Mouse (Mus musculus): Measurements from ENCODE around the gene Hist1h1a.

Hist1h1a gene

DNA sequence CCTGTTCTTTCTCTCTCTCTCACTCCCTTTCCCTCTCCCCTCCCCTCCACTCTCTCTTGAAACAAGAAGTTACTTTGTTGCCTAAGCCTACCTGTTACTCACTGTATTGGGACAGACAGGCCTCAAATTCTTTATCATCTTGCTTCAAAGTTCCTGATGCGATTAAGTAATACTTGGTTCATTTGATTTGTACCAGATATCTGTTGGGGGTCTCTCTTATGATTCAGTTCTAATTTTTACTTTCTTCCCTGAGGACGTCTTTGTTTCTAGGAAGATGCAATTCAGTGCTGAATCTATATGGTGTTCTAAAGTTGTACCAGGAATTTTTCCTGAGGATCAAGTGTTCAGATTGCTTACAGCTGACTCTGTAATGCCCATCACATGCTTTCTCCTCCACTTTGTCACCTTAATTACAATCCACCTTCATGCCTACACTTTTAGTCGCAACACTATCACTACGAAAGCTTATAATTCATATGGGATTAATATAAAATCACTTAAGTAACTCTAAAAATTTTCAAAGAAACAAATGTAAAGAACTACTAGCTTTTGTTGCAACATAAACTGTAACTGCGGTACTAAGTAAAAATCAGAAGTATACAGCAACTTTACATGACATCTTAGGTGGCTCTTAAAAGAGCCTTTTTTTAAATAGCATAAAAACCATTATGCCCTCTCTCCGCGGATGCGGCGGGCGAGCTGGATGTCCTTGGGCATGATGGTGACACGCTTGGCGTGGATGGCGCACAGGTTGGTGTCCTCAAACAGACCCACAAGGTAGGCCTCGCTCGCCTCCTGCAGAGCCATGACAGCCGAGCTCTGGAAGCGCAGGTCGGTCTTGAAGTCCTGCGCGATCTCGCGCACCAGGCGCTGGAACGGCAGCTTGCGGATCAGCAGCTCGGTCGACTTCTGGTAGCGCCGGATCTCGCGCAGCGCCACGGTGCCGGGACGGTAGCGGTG lies 18.8 kb upstream of the Hist1h1a start:
- DNase-seq, result peak in 1 of 2 experiments; percentile 16

- DNase-seq, result peak; percentile 84 to 86
Measured at GRCm38 (mm10) chr13:23745381-23746161, 17.9 kb upstream of the Hist1h1a start, which contains the start of gene Hist1h3c. Hist1h3c (minus strand) TSS chr13:23745602.

DNA sequence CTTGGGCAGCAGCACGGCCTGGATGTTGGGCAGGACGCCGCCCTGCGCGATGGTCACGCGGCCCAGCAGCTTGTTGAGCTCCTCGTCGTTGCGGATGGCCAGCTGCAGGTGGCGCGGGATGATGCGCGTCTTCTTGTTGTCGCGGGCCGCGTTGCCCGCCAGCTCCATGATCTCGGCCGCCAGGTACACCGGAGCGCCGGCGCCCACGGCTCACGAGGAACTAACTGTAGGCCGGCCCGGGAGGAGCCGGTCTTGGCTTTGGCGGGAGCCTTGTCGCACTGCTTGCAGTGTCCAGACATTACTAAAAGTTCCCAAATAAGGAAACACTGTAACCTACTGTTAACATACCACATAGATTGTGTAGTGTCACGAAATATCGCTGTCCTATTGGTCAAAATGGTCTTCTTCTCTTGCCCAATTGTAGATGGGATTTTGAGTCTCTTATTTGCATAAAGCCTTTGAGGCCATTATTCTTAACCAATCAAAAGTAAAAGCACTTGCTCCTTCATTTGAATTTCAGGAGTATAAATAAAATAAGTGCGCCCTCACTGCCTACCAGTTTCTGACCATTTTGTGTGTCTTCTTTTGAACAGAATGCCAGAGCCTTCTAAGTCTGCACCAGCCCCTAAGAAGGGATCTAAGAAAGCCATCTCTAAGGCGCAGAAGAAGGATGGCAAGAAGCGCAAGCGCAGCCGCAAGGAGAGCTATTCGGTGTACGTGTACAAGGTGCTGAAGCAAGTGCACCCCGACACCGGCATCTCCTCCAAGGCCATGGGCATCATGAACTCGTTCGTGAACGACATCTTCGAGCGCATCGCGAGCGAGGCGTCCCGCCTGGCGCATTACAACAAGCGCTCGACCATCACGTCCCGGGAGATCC lies 17.0 kb upstream of the Hist1h1a start, which contains the start of gene Hist1h2bb:
Gene Hist1h2bb, plus strand, starts transcription at position 534 of the 880 bp plus-strand sequence.
- peak; percentile 78 to 84 for DNase-seq

GRCm38 (mm10) chr13:23747081-23747891 lies 16.2 kb upstream of the Hist1h1a start:
- DNase-seq, result no peak

DNA sequence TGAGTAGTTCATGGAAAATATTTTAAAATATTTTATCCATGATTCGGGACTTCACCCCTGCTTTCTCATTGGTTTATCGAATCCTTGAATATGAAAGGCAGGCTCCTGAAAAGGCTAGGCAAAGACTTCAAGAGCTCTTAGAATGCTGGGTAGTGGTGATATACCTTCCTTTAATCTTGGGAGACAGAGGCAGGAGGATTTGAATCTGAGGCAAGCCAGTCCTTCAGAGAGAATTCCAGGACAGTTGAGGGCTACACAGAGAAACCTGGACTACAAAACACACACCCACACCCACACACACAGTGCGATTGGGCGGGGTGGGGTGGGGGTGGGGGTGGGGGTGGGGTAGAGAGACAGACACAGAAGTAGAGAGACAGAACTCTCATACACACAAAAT lies 15.6 kb upstream of the Hist1h1a start:
- no peak for DNase-seq

- DNase-seq, result no peak
Measured at GRCm38 (mm10) chr13:23749563-23750121, 13.8 kb upstream of the Hist1h1a start.

- DNase-seq, result peak; percentile 67 to 71
Measured at GRCm38 (mm10) chr13:23750839-23751477, 12.5 kb upstream of the Hist1h1a start, which contains the start of gene Hist1h2ab. Hist1h2ab (plus strand) TSS chr13:23751126.

DNA sequence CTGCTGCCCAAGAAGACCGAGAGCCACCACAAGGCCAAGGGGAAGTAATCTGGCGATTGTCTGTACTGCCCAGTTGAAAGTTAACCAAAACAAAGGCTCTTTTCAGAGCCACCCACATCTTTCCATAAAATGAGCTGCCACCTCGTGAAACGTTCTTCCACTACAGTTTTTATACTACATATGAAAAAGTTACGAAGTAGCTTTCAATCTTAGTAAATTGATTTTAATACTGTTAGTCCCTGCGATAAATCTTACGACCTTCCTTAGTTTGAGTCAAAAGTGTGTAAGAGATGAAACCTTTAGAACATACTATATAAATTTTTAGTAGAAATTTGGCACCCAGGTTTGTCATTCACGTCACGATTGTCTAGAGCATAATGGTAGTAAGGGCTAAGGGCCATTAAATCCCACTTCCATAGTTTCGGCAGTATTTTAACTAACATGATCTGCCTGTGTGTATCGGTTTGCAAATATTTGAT lies 11.9 kb upstream of the Hist1h1a start:
- peak; percentile 45 to 49 for DNase-seq

- DNase-seq, result peak; percentile 85 to 86
Measured at GRCm38 (mm10) chr13:23752067-23752741, 11.3 kb upstream of the Hist1h1a start, which contains the start of gene Hist1h3b. Hist1h3b (plus strand) TSS chr13:23752267.

GRCm38 (mm10) chr13:23752742-23753172 lies 10.7 kb upstream of the Hist1h1a start:
- peak in 1 of 2 experiments; percentile 13 for DNase-seq

DNA sequence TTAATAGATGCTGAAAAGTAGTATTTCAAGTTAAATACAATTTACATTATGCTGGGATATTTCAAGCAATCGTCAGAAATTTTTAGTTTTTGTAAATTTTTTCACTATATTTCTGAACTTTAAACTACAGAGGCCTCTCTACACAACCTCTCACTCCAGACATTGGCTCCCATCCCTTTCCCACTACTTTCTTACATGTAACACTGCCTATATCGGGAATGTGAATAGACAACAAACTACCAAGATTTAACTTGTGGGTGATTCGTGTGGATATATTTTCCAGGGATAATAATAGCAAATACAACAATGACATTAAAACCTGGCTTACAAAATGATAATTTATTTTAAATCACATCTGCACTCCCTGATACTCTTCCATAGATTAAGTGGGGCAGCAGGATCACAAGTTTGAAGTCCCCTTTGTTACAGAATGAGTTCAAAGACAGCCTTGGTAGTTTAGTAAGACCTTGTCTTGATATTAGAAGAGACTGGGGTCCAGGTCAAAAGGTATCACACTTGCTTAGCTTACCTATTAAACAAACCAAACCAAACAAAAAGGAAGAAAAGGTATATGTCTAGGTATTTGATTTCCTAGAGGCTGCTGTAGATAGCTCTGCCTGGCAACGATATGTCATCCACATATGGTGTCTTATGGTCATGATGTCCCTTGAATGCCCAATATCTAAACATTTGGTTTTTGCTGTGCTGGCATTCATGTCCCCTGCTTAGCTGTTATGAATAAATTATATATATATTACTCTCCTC lies 10.0 kb upstream of the Hist1h1a start:
- DNase-seq, result no peak

- no peak for DNase-seq
Measured at GRCm38 (mm10) chr13:23755000-23755399, 8.5 kb upstream of the Hist1h1a start.

DNA sequence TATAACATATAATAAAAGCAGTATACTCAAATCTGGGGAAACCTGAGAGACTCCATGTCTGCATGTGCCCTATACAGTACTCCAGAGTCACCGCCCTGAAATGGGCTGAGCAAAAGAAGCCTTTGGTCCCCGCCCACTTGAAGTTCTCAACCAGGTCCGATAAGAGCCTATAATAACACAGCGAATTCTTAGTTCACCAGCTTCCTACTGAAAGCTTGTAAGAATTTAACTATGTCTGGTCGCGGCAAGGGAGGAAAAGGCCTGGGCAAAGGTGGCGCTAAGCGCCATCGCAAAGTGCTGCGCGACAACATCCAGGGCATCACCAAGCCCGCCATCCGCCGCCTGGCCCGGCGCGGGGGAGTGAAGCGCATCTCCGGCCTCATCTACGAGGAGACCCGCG lies 6.7 kb upstream of the Hist1h1a start, which contains the start of gene Hist1h4b:
Gene Hist1h4b, plus strand, starts transcription at position 224 of the 400 bp plus-strand sequence.
- peak; percentile 92 to 94 for DNase-seq

- DNase-seq, result no peak
Measured at GRCm38 (mm10) chr13:23757211-23757773, 6.2 kb upstream of the Hist1h1a start.

GRCm38 (mm10) chr13:23757921-23758320 lies 5.5 kb upstream of the Hist1h1a start:
- no peak for DNase-seq

GRCm38 (mm10) chr13:23759251-23759771 lies 4.2 kb upstream of the Hist1h1a start:
- no peak for DNase-seq

- no peak for DNase-seq
Measured at GRCm38 (mm10) chr13:23759916-23760239, 3.6 kb upstream of the Hist1h1a start.

Data from B cell, adult 2 months (primary cell).